Mouse (Mus musculus): ENCODE measurements around the gene Tmem210. TPM values are rescaled to one million over a fixed set of nuclear protein-coding genes. Genes with fewer than 3 reads are reported as not detected.
A peak's percentile ranks its signal among the peaks of the same experiment; 100 is the strongest.
"Not testable (repeated sequence)": the region's sequence is repeated elsewhere in the genome, so short reads cannot be mapped to it uniquely, and the experiment has no call there.

The Tmem210 gene
- total RNA-seq (2018; cell fraction: chromatin; rRNA removed): not detected
- not detected for total RNA-seq (2018; cell fraction: cytosol; rRNA removed)
- not detected for total RNA-seq (2018; cell fraction: nucleus; rRNA removed)
- polyA plus RNA-seq (2018): not detected in 3 replicates

DNA sequence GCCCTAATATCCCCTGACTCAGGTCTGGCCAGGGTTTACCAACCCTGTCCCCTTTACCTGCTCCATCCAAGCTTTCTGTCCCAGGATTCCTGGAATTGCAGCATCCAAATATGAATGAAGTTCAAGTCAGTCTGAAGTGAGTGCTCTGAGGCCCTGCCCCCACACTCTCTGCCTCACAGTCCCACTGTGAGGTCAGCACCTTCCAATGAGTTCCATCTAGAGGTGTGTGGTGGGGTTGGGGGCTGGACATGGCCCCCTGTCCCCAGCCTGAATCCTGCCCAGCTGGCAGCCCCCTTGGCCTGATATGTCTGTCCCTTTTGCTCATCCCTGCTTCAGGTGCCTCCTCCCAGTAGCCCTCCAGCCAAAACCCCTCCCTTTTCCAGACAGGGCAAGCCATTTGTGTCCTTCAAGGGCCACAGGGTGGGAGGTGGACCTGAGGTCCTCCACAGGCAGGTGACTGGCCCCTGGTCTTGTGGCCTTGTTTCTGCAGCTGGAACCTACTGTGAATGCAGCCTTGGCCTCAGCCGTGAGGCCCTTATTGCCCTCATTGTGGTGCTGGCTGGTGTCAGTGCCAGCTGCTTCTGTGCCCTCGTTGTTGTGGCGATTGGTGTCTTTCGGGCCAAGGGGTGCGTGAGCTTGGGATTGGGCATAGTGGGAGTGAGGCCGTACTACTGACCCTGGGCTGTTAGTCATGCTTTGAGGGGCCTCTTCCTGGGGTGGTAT, at the start of gene Tmem210:
Tmem210 (plus strand) TSS at position 219 of the 723 bp plus-strand sequence.
- WGBS (ENCODE audit: missing documents): 93% methylated on average over 6 of the region's 6 CpGs
- H3K27ac ChIP-seq: no peak within 1 kb of the TSS
- no peaks in the 10 kb centered on the region for H3K79me2 ChIP-seq (ENCODE audit: inconsistent target)
- peaks cover 27% of the 10 kb centered on the region for H3K36me3 ChIP-seq (ENCODE audit: inconsistent target)
- no peak within 1 kb of the TSS for H3K4me3 ChIP-seq (ENCODE audit: inconsistent target)

DNA sequence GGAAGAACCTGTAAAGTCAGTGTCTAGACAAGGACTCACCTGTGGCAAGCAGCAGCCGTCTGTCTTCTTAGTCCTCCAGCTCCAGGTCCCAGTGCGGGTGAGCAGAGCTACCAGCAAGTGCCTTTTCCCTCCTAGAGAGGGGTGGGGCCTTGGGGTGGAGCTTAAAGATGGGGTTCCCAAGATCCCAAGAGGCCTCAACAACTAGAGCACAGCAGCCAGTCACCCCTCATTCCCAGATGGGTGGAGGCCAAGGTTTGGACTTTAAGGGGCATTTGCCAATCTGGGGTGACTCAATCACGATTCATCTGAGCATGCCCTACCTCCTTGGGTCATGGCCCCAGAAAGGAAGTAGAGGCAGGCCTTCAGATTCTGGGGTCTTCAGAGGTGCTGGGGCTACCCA, 48.2 kb upstream of the Tmem210 start:
- WGBS (ENCODE audit: missing documents): 79% methylated on average over 3 of the region's 3 CpGs
- H3K36me3 ChIP-seq (ENCODE audit: inconsistent target): no peaks in the 10 kb centered on the region

DNA sequence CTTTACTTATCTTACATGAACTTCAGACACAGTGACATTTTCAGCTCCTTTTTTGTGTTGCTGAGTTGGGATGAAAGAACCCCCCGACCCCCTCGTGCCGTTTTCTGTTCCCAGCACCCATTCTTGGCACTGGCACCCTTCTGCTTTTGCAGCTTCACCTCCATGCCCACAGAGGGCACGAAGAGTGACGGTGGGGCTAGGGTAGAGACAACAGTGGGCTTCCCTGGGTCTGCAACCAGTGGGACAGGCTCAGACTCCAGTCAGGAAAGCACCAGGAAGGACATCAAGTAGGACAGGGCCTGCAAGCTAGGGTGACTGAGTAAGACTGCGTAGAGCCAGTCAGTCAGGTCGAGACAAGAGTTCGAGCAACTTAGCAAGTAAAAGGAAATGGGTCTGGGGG, 47.6 kb upstream of the Tmem210 start:
- no peaks in the 10 kb centered on the region for H3K36me3 ChIP-seq (ENCODE audit: inconsistent target)
- H3K79me2 ChIP-seq (ENCODE audit: inconsistent target): no peaks in the 10 kb centered on the region
- no peak overlapping the region for H3K27ac ChIP-seq
- H3K4me3 ChIP-seq (ENCODE audit: inconsistent target): peak overlapping the region; percentile 15; the same call in 1 of the 2 replicates
- WGBS (ENCODE audit: missing documents): 64% methylated on average over 8 of the region's 8 CpGs

More for the DNA sequence above, 48.2 kb upstream of the Tmem210 start:
- no peaks in the 10 kb centered on the region for H3K79me2 ChIP-seq (ENCODE audit: inconsistent target)
- H3K27ac ChIP-seq: no peak overlapping the region
- H3K4me3 ChIP-seq (ENCODE audit: inconsistent target): no peak overlapping the region

- WGBS (ENCODE audit: missing documents): 2% methylated on average over 29 of the region's 29 CpGs
- H3K27ac ChIP-seq: no peak overlapping the region
- H3K4me3 ChIP-seq (ENCODE audit: inconsistent target): peak overlapping the region; percentile 15; the same call in 1 of the 2 replicates
- no peaks in the 10 kb centered on the region for H3K36me3 ChIP-seq (ENCODE audit: inconsistent target)
- no peaks in the 10 kb centered on the region for H3K79me2 ChIP-seq (ENCODE audit: inconsistent target)
Observed at GRCm38 (mm10) chr2:25240723-25241437, 47.1 kb upstream of the Tmem210 start.

DNA sequence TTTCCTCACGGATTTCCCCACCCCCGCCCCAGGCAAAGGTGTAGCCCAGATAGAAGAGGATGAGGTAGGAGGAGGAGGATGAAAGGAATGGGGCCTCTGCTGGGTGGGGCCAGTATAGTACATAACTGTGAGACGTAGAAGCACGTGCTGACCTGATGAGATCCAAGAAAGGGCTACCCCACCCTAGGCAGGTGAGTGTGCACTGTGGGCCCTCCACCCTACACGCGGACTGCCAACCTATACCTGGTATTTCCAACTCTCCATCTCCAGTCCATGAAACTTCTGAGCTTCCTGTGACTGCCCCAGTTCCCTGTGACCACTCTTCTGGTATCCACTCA, 46.5 kb upstream of the Tmem210 start:
- Histone ChIP-seq H3K27ac (no peak overlapping the region), H3K4me3 (ENCODE audit: inconsistent target) (no peak overlapping the region), H3K79me2 (ENCODE audit: inconsistent target) (no peaks in the 10 kb centered on the region), H3K36me3 (ENCODE audit: inconsistent target) (peaks cover 2% of the 10 kb centered on the region; the same call in 1 of the 2 replicates)
- WGBS (ENCODE audit: missing documents): 29% methylated on average over 6 of the region's 6 CpGs

DNA sequence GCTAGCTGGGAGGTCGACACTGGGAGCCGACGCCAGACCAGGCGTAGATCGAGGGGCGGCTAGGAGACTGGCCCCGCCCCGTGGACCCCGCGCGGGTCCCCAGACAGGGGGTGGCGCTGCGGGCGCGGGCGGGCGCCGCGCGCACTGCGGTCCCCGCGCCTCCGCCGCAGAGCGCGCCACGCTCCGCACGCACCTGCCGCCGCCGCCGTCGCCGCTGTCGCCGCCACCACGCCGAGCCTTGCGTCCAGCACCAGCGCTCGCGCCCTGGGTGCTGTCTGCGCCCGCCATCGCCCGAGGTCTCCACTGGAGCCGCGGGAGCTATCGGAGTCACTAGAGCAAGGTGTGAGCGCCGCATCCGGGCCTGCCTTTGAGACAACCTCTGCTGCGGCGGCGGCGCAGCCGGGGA, 45.8 kb upstream of the Tmem210 start, which contains the start of the genes Rnf208 and Cysrt1:
Rnf208 (plus strand) TSS at position 155 of the 406 bp plus-strand sequence.
Cysrt1 (minus strand) TSS at position 352 of the 406 bp plus-strand sequence.
- no peaks in the 10 kb centered on the region for H3K79me2 ChIP-seq (ENCODE audit: inconsistent target)
- peak within 1 kb of the TSS; percentile 15; the same call in 1 of the 2 replicates for H3K4me3 ChIP-seq (ENCODE audit: inconsistent target)
- peaks cover 6% of the 10 kb centered on the region; the same call in 1 of the 2 replicates for H3K36me3 ChIP-seq (ENCODE audit: inconsistent target)
- under 1% methylated on average over 47 of the region's 59 CpGs for WGBS (ENCODE audit: missing documents)
- H3K27ac ChIP-seq: no peak within 1 kb of the TSS

- Histone ChIP-seq H3K4me3 (ENCODE audit: inconsistent target) (no peak overlapping the region), H3K36me3 (ENCODE audit: inconsistent target) (peaks cover 18% of the 10 kb centered on the region; the same call in 1 of the 2 replicates), H3K27ac (no peak overlapping the region), H3K79me2 (ENCODE audit: inconsistent target) (no peaks in the 10 kb centered on the region)
- 91% methylated on average over 8 of the region's 8 CpGs for WGBS (ENCODE audit: missing documents)
Observed at GRCm38 (mm10) chr2:25243342-25243741, 44.6 kb upstream of the Tmem210 start.

- Histone ChIP-seq H3K4me3 (ENCODE audit: inconsistent target) (no peak overlapping the region), H3K79me2 (ENCODE audit: inconsistent target) (no peaks in the 10 kb centered on the region), H3K27ac (no peak overlapping the region), H3K36me3 (ENCODE audit: inconsistent target) (peaks cover 26% of the 10 kb centered on the region; the same call in 1 of the 2 replicates)
- 92% methylated on average over 4 of the region's 4 CpGs for WGBS (ENCODE audit: missing documents)
Observed at GRCm38 (mm10) chr2:25244144-25244543, 43.8 kb upstream of the Tmem210 start.

- no peak within 1 kb of the TSS for H3K4me3 ChIP-seq (ENCODE audit: inconsistent target)
- WGBS (ENCODE audit: missing documents): 86% methylated on average over 10 of the region's 10 CpGs
Observed at GRCm38 (mm10) chr2:25246183-25247072, 41.5 kb upstream of the Tmem210 start, which contains the start of gene AL732309.1. Gene AL732309.1 (minus strand): TSS chr2:25246863.

GRCm38 (mm10) chr2:25252331-25252730, 35.6 kb upstream of the Tmem210 start:
- H3K4me3 ChIP-seq (ENCODE audit: inconsistent target): no peak overlapping the region
- WGBS (ENCODE audit: missing documents): 82% methylated on average over 1 of the region's 1 CpGs
- no peak overlapping the region for H3K27ac ChIP-seq
- peaks cover 45% of the 10 kb centered on the region for H3K36me3 ChIP-seq (ENCODE audit: inconsistent target)
- H3K79me2 ChIP-seq (ENCODE audit: inconsistent target): peaks cover 19% of the 10 kb centered on the region; the same call in 1 of the 2 replicates

More at GRCm38 (mm10) chr2:25246183-25247072, 41.5 kb upstream of the Tmem210 start, which contains the start of gene AL732309.1:
- Histone ChIP-seq H3K27ac (no peak within 1 kb of the TSS), H3K36me3 (ENCODE audit: inconsistent target) (peaks cover 49% of the 10 kb centered on the region), H3K79me2 (ENCODE audit: inconsistent target) (no peaks in the 10 kb centered on the region)

DNA sequence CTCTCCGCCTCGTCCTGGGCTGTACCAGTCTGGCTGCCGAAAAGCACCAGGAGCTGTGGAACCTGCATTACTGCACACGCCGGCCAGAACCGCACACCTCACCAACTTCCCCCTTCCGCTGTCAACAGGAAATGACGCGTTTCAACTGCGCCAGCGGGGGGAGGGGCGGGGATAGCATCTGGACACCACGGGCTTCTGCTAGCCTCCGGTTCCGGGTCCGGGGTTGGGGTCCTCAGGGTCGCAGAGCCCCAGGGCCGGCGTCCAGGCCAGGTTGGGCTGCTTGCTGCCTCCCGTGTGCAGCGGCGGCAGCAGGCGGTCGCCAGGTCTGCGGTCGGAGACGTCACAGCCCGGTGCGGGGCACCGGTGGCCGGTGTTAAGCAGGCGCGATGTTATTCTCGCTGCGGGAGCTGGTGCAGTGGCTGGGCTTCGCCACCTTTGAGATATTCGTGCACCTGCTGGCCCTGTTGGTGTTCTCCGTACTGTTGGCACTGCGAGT, 32.6 kb upstream of the Tmem210 start, which contains the start of gene Tmem203:
Tmem203 (plus strand) TSS at position 156 of the 496 bp plus-strand sequence.
- under 1% methylated on average over 39 of the region's 39 CpGs for WGBS (ENCODE audit: missing documents)
- peak within 1 kb of the TSS; percentile 90 for H3K4me3 ChIP-seq (ENCODE audit: inconsistent target)
- H3K27ac ChIP-seq: peak within 1 kb of the TSS; percentile 38
- peaks cover 19% of the 10 kb centered on the region; the same call in 1 of the 2 replicates for H3K79me2 ChIP-seq (ENCODE audit: inconsistent target)
- peaks cover 15% of the 10 kb centered on the region for H3K36me3 ChIP-seq (ENCODE audit: inconsistent target)

- WGBS (ENCODE audit: missing documents): 36% methylated on average over 10 of the region's 12 CpGs
- H3K27ac ChIP-seq; H3K36me3 ChIP-seq (ENCODE audit: inconsistent target): not testable (repeated sequence)
- peak overlapping the region; percentile 90 for H3K4me3 ChIP-seq (ENCODE audit: inconsistent target)
- H3K79me2 ChIP-seq (ENCODE audit: inconsistent target): peaks cover 19% of the 10 kb centered on the region; the same call in 1 of the 2 replicates
Observed at GRCm38 (mm10) chr2:25256443-25257109, 31.4 kb upstream of the Tmem210 start.

- H3K4me3 ChIP-seq (ENCODE audit: inconsistent target); H3K27ac ChIP-seq; H3K36me3 ChIP-seq (ENCODE audit: inconsistent target): not testable (repeated sequence)
- H3K79me2 ChIP-seq (ENCODE audit: inconsistent target): peaks cover 19% of the 10 kb centered on the region; the same call in 1 of the 2 replicates
- 72% methylated on average over 2 of the region's 5 CpGs for WGBS (ENCODE audit: missing documents)
Observed at GRCm38 (mm10) chr2:25257250-25257649, 30.7 kb upstream of the Tmem210 start.
